Mouse (Mus musculus): ENCODE measurements around the gene Hdac8. TPM values are rescaled to one million over a fixed set of nuclear protein-coding genes. Genes with fewer than 3 reads are reported as not detected.

Hdac8 gene
- polyA plus RNA-seq, 1 experiment from 2014 or later, result 9.4 TPM

- Histone ChIP-seq H3K4me3 (replicated peaks) (no peak overlapping the region), H3K9ac (no peak overlapping the region), H3K27ac (no peak overlapping the region), H3K27me3 (peaks cover 23% of the 10 kb centered on the region), H3K4me1 (no peaks in the 10 kb centered on the region), H3K4me2 (no peak overlapping the region), H3K9me3 (no peaks in the 10 kb centered on the region), H3K36me3 (replicated peaks) (no peaks in the 10 kb centered on the region)
- 84% methylated on average over 5 of the region's 5 CpGs for WGBS
- no peak for ATAC-seq (ENCODE audit: low FRiP score)
Observed at GRCm38 (mm10) chrX:102318782-102319181, 186.4 kb downstream of the Hdac8 start.

DNA sequence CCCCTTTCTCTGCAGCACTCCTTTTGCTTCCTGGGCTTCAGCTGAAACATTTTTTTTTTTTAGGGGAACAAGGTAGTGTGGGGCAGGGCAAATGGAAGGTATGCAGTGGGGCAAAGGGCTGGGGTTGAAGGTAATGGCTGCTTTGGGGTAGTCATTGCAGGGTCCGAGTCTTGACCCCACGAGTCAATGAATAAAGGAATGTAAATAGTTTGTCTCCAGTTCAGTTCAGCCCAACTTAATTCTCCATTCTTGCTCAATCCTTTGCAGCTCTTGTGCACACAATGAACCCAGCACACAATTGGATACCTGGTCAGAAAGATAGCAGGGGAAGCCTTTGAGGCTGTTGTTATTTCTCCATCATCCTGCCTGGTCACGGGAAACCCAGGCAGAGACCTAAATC, 194.0 kb downstream of the Hdac8 start:
- no peak for ATAC-seq (ENCODE audit: low FRiP score)
- peaks cover 58% of the 10 kb centered on the region for H3K27me3 ChIP-seq
- no peak overlapping the region for H3K4me3 ChIP-seq (replicated peaks)
- H3K4me2 ChIP-seq, result no peak overlapping the region
- no peaks in the 10 kb centered on the region for H3K4me1 ChIP-seq
- no peak overlapping the region for H3K9ac ChIP-seq
- WGBS, result 86% methylated on average over 3 of the region's 3 CpGs
- no peaks in the 10 kb centered on the region for H3K36me3 ChIP-seq (replicated peaks)
- H3K27ac ChIP-seq, result no peak overlapping the region
- H3K9me3 ChIP-seq, result no peaks in the 10 kb centered on the region

DNA sequence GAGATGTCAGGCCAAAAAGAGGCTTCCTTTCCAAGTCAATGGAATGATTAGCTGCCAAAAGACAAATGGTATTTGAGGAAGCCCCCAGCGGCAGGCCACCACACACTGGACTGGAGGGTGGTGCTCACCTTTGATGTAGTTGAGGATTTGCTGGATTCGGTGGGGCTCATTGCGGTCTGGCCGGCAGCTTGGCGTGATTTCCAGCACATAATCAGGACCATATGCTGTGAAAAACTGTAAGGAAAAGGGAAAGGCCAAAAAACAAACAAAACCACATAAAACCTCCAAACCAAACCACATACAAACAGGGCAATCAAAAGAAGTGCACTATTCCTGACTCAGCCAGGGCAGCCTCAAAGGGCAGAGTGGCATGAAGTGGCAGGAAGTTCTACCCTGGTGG, 197.6 kb downstream of the Hdac8 start:
- H3K9ac ChIP-seq, result no peak overlapping the region
- no peaks in the 10 kb centered on the region for H3K36me3 ChIP-seq (replicated peaks)
- no peaks in the 10 kb centered on the region for H3K4me1 ChIP-seq
- 85% methylated on average over 5 of the region's 5 CpGs for WGBS
- peaks cover 76% of the 10 kb centered on the region for H3K27me3 ChIP-seq
- H3K4me3 ChIP-seq (replicated peaks), result no peak overlapping the region
- H3K27ac ChIP-seq, result no peak overlapping the region
- no peak for ATAC-seq (ENCODE audit: low FRiP score)
- no peak overlapping the region for H3K4me2 ChIP-seq
- no peaks in the 10 kb centered on the region for H3K9me3 ChIP-seq

DNA sequence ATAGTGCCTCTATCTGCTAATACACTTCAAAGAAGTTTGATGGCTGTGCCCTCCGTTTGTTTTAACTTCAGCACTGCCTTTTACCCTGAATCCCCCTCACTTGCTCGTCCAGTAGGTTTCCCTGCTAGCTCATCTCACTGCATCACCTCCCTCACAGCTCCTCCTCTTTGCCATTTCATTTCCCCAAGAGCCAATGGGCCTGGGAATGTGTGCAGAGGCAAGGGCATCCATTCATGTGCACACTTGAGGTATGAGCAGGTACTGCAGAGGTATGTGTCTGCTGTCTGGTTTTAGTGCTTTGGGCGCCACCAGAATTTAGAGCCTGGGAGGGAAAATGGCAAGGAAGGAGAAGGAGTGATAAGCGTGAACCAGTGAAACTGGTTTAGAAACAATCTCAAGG, 199.4 kb downstream of the Hdac8 start:
- Histone ChIP-seq H3K27me3 (peaks cover 64% of the 10 kb centered on the region), H3K4me1 (no peaks in the 10 kb centered on the region), H3K36me3 (replicated peaks) (no peaks in the 10 kb centered on the region), H3K27ac (no peak overlapping the region), H3K4me2 (no peak overlapping the region), H3K9me3 (no peaks in the 10 kb centered on the region), H3K9ac (no peak overlapping the region), H3K4me3 (replicated peaks) (no peak overlapping the region)
- ATAC-seq (ENCODE audit: low FRiP score), result no peak
- WGBS, result 75% methylated on average over 4 of the region's 4 CpGs

DNA sequence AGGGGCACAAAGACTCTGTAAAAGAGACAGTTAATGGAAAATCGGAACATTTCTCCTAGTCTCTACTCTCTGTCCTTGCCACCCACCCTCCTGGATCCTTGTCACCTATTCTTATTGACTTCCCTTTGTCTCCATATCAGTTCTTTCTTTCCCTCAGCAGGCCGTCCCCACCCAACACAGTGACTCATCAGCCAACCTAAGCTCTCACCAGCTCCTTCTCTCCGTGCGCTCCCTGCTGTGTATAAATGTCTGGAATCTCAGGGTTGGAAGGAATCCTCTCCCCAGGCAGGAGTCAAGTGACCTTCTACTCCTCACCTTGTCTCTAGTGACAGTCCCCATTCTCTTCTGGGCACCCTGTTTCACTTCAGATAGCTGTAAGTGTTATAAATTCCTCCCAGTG, 200.2 kb downstream of the Hdac8 start:
- Histone ChIP-seq H3K4me1 (no peaks in the 10 kb centered on the region), H3K4me2 (no peak overlapping the region), H3K9ac (no peak overlapping the region), H3K27me3 (peaks cover 58% of the 10 kb centered on the region), H3K4me3 (replicated peaks) (no peak overlapping the region), H3K9me3 (no peaks in the 10 kb centered on the region), H3K27ac (no peak overlapping the region), H3K36me3 (replicated peaks) (no peaks in the 10 kb centered on the region)
- 61% methylated on average over 4 of the region's 4 CpGs for WGBS
- ATAC-seq (ENCODE audit: low FRiP score), result no peak

GRCm38 (mm10) chrX:102302476-102302875, 202.7 kb downstream of the Hdac8 start:
- Histone ChIP-seq H3K9ac (no peak overlapping the region), H3K4me1 (no peaks in the 10 kb centered on the region), H3K36me3 (replicated peaks) (no peaks in the 10 kb centered on the region), H3K4me2 (no peak overlapping the region), H3K9me3 (no peaks in the 10 kb centered on the region), H3K27ac (no peak overlapping the region), H3K27me3 (peaks cover 47% of the 10 kb centered on the region), H3K4me3 (replicated peaks) (no peak overlapping the region)
- WGBS, result 55% methylated on average over 3 of the region's 3 CpGs
- ATAC-seq (ENCODE audit: low FRiP score), result no peak

GRCm38 (mm10) chrX:102284889-102285288, 220.3 kb downstream of the Hdac8 start:
- Histone ChIP-seq H3K9ac (no peak overlapping the region), H3K9me3 (no peaks in the 10 kb centered on the region), H3K4me3 (replicated peaks) (no peak overlapping the region), H3K36me3 (replicated peaks) (no peaks in the 10 kb centered on the region), H3K27ac (no peak overlapping the region), H3K27me3 (peaks cover 20% of the 10 kb centered on the region), H3K4me1 (no peaks in the 10 kb centered on the region), H3K4me2 (no peak overlapping the region)
- WGBS, result 79% methylated on average over 3 of the region's 3 CpGs
- no peak for ATAC-seq (ENCODE audit: low FRiP score)

DNA sequence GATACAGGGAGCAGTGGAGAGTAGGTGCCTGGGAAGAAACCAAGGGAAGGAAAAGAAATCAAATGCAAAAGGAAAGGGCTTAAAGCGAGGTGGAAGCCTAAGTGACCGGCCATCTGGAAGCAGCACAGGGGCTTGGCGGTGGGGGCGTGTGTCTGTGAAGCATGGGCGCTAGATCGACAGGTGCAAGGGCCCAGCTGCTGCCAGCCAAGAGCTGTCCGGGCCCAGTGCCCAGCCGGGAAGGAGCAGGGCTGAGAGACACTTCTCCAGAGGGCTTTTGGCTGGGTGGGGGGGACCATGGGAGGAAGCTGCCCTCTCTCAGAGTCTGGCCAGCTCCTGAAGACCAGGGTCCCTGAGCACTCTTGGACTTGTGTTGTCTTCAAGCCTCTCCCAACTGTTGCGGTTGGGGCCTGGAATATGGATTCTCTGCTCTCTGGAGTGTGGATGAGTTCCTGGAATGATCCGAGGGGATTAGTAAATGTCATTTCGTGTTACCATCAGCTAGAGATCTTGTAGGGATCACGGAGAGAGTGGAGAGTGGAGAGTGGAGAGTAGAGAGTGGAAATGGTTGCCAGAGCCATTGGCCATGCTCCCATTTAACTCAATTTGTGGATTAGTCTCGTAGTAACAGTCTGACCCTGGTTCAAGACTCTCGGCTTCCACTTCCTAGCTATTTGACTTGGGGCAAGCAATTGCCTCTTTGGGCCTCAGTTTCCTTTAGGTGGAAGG, 242.4 kb downstream of the Hdac8 start:
- Histone ChIP-seq H3K4me3 (replicated peaks) (no peak overlapping the region), H3K9ac (no peak overlapping the region), H3K27ac (no peak overlapping the region), H3K36me3 (replicated peaks) (no peaks in the 10 kb centered on the region), H3K27me3 (peaks cover 38% of the 10 kb centered on the region), H3K4me2 (no peak overlapping the region), H3K4me1 (no peaks in the 10 kb centered on the region), H3K9me3 (no peaks in the 10 kb centered on the region)
- ATAC-seq (ENCODE audit: low FRiP score), result no peak
- WGBS, result 82% methylated on average over 14 of the region's 14 CpGs

DNA sequence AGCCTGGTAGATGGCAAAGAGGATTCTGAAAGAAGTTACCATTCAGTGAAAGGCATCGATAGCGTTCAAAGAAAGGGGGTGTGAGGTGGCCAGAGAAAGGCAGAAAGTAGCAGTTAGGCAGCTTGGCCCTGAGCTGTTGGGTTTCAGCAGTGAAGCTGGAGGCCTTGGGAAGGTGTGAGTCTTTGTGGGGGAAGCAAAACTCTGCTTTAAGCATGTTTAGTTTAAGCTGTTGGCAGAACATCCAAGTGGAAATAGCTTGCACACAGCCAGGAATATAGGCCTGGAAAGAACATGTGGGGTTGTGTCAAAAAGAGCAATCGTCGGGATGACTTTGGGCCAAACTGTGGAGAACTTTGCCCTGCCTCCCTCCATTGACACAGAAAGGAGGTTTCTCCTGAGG, 245.4 kb downstream of the Hdac8 start:
- Histone ChIP-seq H3K9ac (no peak overlapping the region), H3K4me1 (no peaks in the 10 kb centered on the region), H3K4me3 (replicated peaks) (no peak overlapping the region), H3K4me2 (no peak overlapping the region), H3K9me3 (no peaks in the 10 kb centered on the region), H3K36me3 (replicated peaks) (no peaks in the 10 kb centered on the region), H3K27me3 (peaks cover 37% of the 10 kb centered on the region), H3K27ac (no peak overlapping the region)
- whole genome bisulfite sequencing, result 93% methylated on average over 4 of the region's 4 CpGs
- no peak for ATAC-seq (ENCODE audit: low FRiP score)

DNA sequence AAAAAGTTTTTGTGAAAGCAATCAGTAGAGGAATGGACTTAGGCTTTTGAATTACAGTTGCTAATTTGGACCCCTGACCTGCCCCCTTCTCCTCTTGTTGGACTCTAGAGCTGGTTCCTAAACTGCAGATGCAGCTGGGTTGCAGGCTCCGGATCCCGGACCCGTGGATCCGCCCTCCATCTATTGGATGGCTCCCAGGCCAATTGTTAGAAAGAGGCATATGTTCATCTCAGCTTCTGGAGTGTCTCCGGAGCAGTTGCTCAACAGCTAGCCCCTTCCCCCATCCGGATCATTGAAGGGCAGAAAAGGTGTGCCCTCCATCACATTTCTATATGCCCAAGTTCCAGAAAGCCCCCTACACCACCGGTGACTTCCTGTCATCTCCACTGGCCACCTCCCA, 251.3 kb downstream of the Hdac8 start:
- 0 out of 2 replicates have a peak, but pooled peaks cover 9% of the 10 kb centered on the region for H3K4me1 ChIP-seq
- H3K9ac ChIP-seq, result no peak overlapping the region
- H3K9me3 ChIP-seq, result no peaks in the 10 kb centered on the region
- ATAC-seq (ENCODE audit: low FRiP score), result no peak
- WGBS, result 21% methylated on average over 7 of the region's 7 CpGs
- peak overlapping the region; percentile 14; the same call in 1 of the 2 replicates for H3K4me3 ChIP-seq (replicated peaks)
- H3K36me3 ChIP-seq (replicated peaks), result no peaks in the 10 kb centered on the region
- peak overlapping the region; percentile 44 for H3K4me2 ChIP-seq
- H3K27me3 ChIP-seq, result peaks cover 57% of the 10 kb centered on the region
- H3K27ac ChIP-seq, result no peak overlapping the region

DNA sequence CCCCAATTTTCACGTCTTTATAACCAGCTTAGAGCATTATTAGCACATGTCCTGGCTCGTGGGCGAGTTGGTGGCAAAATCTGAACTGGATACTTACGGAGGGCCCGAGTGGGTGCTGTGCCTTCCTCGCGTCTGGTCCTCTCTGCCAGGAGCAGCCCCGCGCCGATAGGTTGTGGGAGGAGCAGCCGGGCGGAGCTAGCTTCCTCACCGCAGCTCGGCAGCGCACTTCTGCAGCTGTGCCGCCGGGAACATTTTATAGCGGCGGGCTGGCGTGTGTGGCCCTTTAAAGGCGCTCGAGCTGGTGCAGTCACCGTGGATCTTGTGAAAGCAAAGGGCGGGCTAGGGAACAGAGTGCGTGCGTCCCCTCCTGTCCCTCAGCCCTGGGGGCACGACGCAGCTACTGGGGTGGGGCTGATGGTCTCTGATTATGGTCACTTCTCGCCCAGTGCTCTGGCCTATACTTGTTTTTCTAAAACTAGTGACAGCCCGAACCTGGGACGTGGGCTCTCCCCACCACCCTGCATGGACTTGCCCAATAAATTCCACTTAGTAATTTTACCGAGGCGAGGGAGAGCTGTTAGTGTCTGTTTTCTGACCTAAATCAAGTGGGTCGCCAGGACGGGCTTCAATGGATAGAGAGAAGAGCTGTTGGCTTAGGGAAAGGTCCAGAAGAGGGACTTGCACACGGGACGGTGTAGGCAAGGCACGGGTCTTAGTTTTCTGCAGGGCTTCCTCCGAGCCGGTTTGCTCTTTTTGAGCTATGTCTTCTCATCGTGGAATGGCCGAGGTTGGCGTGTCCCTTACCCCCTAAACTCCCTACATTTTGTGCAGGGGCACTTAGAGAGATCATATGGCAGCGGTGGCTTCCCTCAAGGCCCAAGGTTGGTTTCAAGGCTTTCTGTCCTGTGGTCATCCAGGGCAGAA, 253.0 kb downstream of the Hdac8 start, which contains the start of gene Cited1:
TSS of gene Cited1 (minus strand) at position 245 of the 924 bp plus-strand sequence.
- 16% methylated on average over 44 of the region's 44 CpGs for whole genome bisulfite sequencing
- Histone ChIP-seq H3K9me3 (no peaks in the 10 kb centered on the region), H3K4me1 (0 out of 2 replicates have a peak, but pooled peaks cover 9% of the 10 kb centered on the region), H3K36me3 (replicated peaks) (no peaks in the 10 kb centered on the region), H3K27me3 (peaks cover 70% of the 10 kb centered on the region), H3K4me2 (peak within 1 kb of the TSS; percentile 84), H3K9ac (peak within 1 kb of the TSS; percentile 59), H3K4me3 (replicated peaks) (peak within 1 kb of the TSS; percentile 51), H3K27ac (peak within 1 kb of the TSS; percentile 46; the same call in 1 of the 2 replicates)
- ATAC-seq (ENCODE audit: low FRiP score), result peak; percentile 95

- peak overlapping the region; percentile 84 for H3K4me2 ChIP-seq
- H3K27ac ChIP-seq, result peak overlapping the region; percentile 46; the same call in 1 of the 2 replicates
- H3K4me3 ChIP-seq (replicated peaks), result peak overlapping the region; percentile 51
- WGBS, result 23% methylated on average over 57 of the region's 80 CpGs
- ATAC-seq (ENCODE audit: low FRiP score), result peak; percentile 59
- 0 out of 2 replicates have a peak, but pooled peaks cover 9% of the 10 kb centered on the region for H3K4me1 ChIP-seq
- peaks cover 79% of the 10 kb centered on the region for H3K27me3 ChIP-seq
- peak overlapping the region; percentile 59 for H3K9ac ChIP-seq
- no peaks in the 10 kb centered on the region for H3K9me3 ChIP-seq
- H3K36me3 ChIP-seq (replicated peaks), result no peaks in the 10 kb centered on the region
Observed at GRCm38 (mm10) chrX:102251221-102251936, 253.8 kb downstream of the Hdac8 start.
